Mouse (Mus musculus): ENCODE data around the gene Plk2.

GRCm38 (mm10) chr13:110356941-110357340, 37.9 kb upstream of the Plk2 start, which contains the start of gene Gapt:
- TF ChIP-seq POLR2A (IDR thresholded peaks at IDR 0.05; ENCODE audit: low read depth, low read length) (no peak), CTCF (IDR thresholded peaks at IDR 0.05; ENCODE audit: borderline replicate concordance, insufficient read depth, low read length) (no peak)

Measured in embryonic fibroblast, embryonic 13.5 days (primary cell).